Mouse (Mus musculus) kidney, embryonic 16.5 days (tissue): ENCODE measurements around the gene Gm21828. TPM values are rescaled to one million over a fixed set of nuclear protein-coding genes. Genes with fewer than 3 reads are reported as not detected.
"Not testable (repeated sequence)": the region's sequence is repeated elsewhere in the genome, so short reads cannot be mapped to it uniquely, and the experiment has no call there.

Source experiments
- ATAC-seq: fragments of 200-750 bp; cut with Nextera tagmentation; 2 replicates; pipeline ENCODE4 v1.8.0; 2017; ENCODE audit warnings: moderate TSS enrichment; ENCODE audit not compliant: low FRiP score, low TSS enrichment
- H3K27ac ChIP-seq: fragments of 300-500 bp; sonication (generic); 2 replicates; pipeline ENCODE4 v1.5.1; 2014; ENCODE audit warnings: low read length
- H3K27me3 ChIP-seq: fragments of 300-500 bp; sonication (generic); 2 replicates; pipeline ENCODE4 v1.6.1; 2014; ENCODE audit warnings: low read length, control low read depth, mixed read lengths; ENCODE audit not compliant: insufficient read depth
- H3K36me3 ChIP-seq: fragments of 300-500 bp; sonication (generic); 2 replicates; pipeline ENCODE4 v1.6.1; 2014; ENCODE audit warnings: low read length, control low read depth, mixed read lengths; ENCODE audit not compliant: insufficient read depth
- H3K4me1 ChIP-seq: fragments of 300-500 bp; sonication (generic); 2 replicates; pipeline ENCODE4 v1.6.1; 2014; ENCODE audit warnings: low read length, control low read depth, mixed read lengths; ENCODE audit not compliant: insufficient read depth
- H3K4me2 ChIP-seq: fragments of 300-500 bp; sonication (generic); replicated peaks from 2 replicates; pipeline ENCODE4 v1.6.1; 2014; ENCODE audit warnings: low read depth, low read length
- H3K4me3 ChIP-seq: fragments of 300-500 bp; sonication (generic); 2 replicates; pipeline ENCODE4 v1.5.1; 2014; ENCODE audit warnings: mild to moderate bottlenecking, low read length
- H3K9ac ChIP-seq: fragments of 300-500 bp; sonication (generic); replicated peaks from 2 replicates; pipeline ENCODE4 v1.6.1; 2014; ENCODE audit warnings: low read length
- H3K9me3 ChIP-seq: fragments of 300-500 bp; sonication (generic); 2 replicates; pipeline ENCODE4 v1.6.1; 2016; ENCODE audit warnings: low read length, control low read depth
- WGBS: fragments of 180-500 bp; shearing (Covaris S2); extraction: QIAGEN DNeasy Blood & Tissue Kit; methylation state at CpG from one replicate; pipeline ENCODE4 v1.1.7; 2014; 5-methylcytosine and 5-hydroxymethylcytosine counted together
- polyA plus RNA-seq: library from polyadenylated mRNA; unstranded; fragments of >200 nt; fragmentation: Nextera tagmentation; extraction: Ambion mirVana; gene quantifications from 2 replicates; pipeline ENCODE4 v1.2.1, GENCODE M21; 2015

Gm21828 gene
- not detected in 2 replicates for polyA plus RNA-seq

- not testable (repeated sequence) for ATAC-seq, H3K27ac ChIP-seq, H3K9me3 ChIP-seq, H3K4me2 ChIP-seq, H3K27me3 ChIP-seq, H3K4me1 ChIP-seq, H3K36me3 ChIP-seq, H3K4me3 ChIP-seq, H3K9ac ChIP-seq
- no CpG with 5 or more reads among the region's 3 CpGs for WGBS
These were observed at the start of gene Gm21828 for GRCm38 (mm10) chrY:13223828-13224227. Gene Gm21828 (minus strand): TSS chrY:13223928.

- not testable (repeated sequence) for H3K9ac ChIP-seq, H3K4me3 ChIP-seq, ATAC-seq, H3K27ac ChIP-seq, H3K4me2 ChIP-seq, H3K4me1 ChIP-seq, H3K9me3 ChIP-seq, H3K36me3 ChIP-seq, H3K27me3 ChIP-seq
These were observed 28.4 kb upstream of the Gm21828 start, which contains the start of the genes Gm21440 and Gm21454 for GRCm38 (mm10) chrY:13252091-13252490. Gene Gm21440 (plus strand): TSS chrY:13252391. Gene Gm21454 (plus strand): TSS chrY:13252442.

Other genes with a start within 250 kb of the Gm21828 start
- not detected in 2 replicates for gene Gm20807, start 181.0 kb downstream of the Gm21828 start, polyA plus RNA-seq
- not detected in 2 replicates for gene Gm21891, start 90.4 kb downstream of the Gm21828 start, polyA plus RNA-seq
- not detected in 2 replicates for gene Gm21425, start 62.0 kb downstream of the Gm21828 start, polyA plus RNA-seq
- not detected in 2 replicates for gene Gm21440, start 28.5 kb upstream of the Gm21828 start, polyA plus RNA-seq
- not detected in 2 replicates for gene Gm21454, start 28.5 kb upstream of the Gm21828 start, polyA plus RNA-seq
- not detected in 2 replicates for gene Gm21725, start 125.1 kb upstream of the Gm21828 start, polyA plus RNA-seq
- gene Gm21866, start 241.7 kb upstream of the Gm21828 start, polyA plus RNA-seq = not detected in 2 replicates